Mouse (Mus musculus): ENCODE results near the gene Prelp.
A peak's percentile ranks its signal among the peaks of the same experiment; 100 is the strongest.

DNA sequence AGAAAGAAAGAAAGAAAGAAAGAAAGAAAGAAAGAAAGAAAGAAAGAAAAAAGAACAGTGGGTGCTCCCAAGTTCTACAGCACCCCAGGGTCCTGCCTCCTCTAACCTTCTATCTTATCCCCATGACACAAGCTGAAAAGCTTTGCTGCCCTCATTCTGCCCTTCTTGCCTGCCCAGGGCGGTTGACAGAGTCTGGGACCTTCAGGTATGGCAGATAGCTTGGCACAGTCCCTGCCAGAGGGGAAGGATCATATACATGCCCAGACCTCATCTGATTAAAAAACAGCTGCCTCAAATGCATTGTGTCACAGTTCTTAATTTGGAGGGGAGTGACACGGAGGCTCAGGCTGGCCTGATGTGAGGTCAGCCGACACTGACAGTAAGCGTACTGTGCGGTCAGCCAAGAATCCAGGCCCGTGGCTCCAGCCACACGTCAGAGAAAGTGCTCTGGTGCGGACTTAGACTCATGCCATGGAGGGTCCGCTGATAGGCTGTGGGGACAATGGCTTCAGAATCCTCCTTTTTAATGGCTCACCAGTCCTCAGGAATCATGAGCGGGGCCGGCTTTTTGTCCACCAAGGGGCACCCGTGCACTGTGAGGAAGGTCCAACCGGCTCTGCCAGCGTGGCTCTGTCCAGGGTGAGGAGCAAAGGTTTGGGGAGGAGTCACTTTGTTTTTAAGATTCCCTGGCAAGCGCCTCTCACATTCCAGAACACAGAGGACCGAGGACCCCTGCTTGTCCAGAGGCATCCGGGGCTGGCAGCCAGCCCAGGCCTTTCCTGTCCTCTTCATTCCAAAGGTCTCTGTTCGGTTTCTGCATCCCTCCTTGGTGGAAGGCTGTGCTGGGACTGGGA lies 40.3 kb upstream of the Prelp start:
- TF ChIP-seq CTCF (IDR thresholded peaks at IDR 0.05; ENCODE audit: borderline replicate concordance, insufficient read depth, low read depth, low read length) = peak; percentile 87
- no peak for TF ChIP-seq POLR2A (IDR thresholded peaks at IDR 0.05; ENCODE audit: borderline replicate concordance, insufficient read depth, low read length)
